Mouse (Mus musculus) kidney, embryonic 14.5 days (tissue): Measurements from ENCODE around the gene Vcp. TPM values are rescaled to one million over a fixed set of nuclear protein-coding genes. Genes with fewer than 3 reads are reported as not detected.
A peak's percentile ranks its signal among the peaks of the same experiment; 100 is the strongest.

Experiments
- ATAC-seq: fragments of 200-750 bp; cut with Nextera tagmentation; 2 replicates; pipeline ENCODE4 v1.8.0; 2017; ENCODE audit warnings: moderate number of reproducible peaks, mild to moderate bottlenecking, moderate TSS enrichment, moderate library complexity; ENCODE audit not compliant: low FRiP score, low TSS enrichment
- H3K27ac ChIP-seq: fragments of 300-500 bp; sonication (generic); 2 replicates; pipeline ENCODE4 v1.5.1; 2014; ENCODE audit warnings: low read depth, mild to moderate bottlenecking, low read length, moderate library complexity, mixed read lengths
- H3K27me3 ChIP-seq: fragments of 300-500 bp; sonication (generic); 2 replicates; pipeline ENCODE4 v1.6.1; 2014; ENCODE audit warnings: mild to moderate bottlenecking, low read length; ENCODE audit not compliant: control insufficient read depth, insufficient read depth
- H3K36me3 ChIP-seq: fragments of 300-500 bp; sonication (generic); 2 replicates; pipeline ENCODE4 v1.6.1; 2014; ENCODE audit warnings: low read length, mixed read lengths; ENCODE audit not compliant: control insufficient read depth, insufficient read depth
- H3K4me1 ChIP-seq: fragments of 300-500 bp; sonication (generic); 2 replicates; pipeline ENCODE4 v1.6.1; 2014; ENCODE audit warnings: low read length, mixed read lengths; ENCODE audit not compliant: control insufficient read depth, insufficient read depth
- H3K4me2 ChIP-seq: fragments of 300-500 bp; sonication (generic); replicated peaks from 2 replicates; pipeline ENCODE4 v1.6.1; 2014; ENCODE audit warnings: low read depth, mild to moderate bottlenecking, low read length
- H3K4me3 ChIP-seq: fragments of 300-500 bp; sonication (generic); 2 replicates; pipeline ENCODE4 v1.5.1; 2014; ENCODE audit warnings: mild to moderate bottlenecking, low read length
- H3K9ac ChIP-seq: fragments of 300-500 bp; sonication (generic); 2 replicates; pipeline ENCODE4 v1.6.1; 2014; ENCODE audit warnings: low read depth, mild to moderate bottlenecking, low read length, moderate library complexity
- H3K9me3 ChIP-seq: fragments of 300-500 bp; sonication (generic); 2 replicates; pipeline ENCODE4 v1.6.1; 2016; ENCODE audit warnings: low read length; ENCODE audit not compliant: control insufficient read depth
- WGBS: fragments of 180-500 bp; shearing (Covaris S2); extraction: QIAGEN DNeasy Blood & Tissue Kit; methylation state at CpG from one replicate; pipeline ENCODE4 v1.1.7; 2014; 5-methylcytosine and 5-hydroxymethylcytosine counted together
- polyA plus RNA-seq: library from polyadenylated mRNA; unstranded; fragments of >200 nt; fragmentation: Nextera tagmentation; extraction: Ambion mirVana; gene quantifications from 2 replicates; pipeline ENCODE4 v1.2.1, GENCODE M21; 2014

Vcp gene
- polyA plus RNA-seq, 1 experiment from 2014 or later, result 554 TPM

DNA sequence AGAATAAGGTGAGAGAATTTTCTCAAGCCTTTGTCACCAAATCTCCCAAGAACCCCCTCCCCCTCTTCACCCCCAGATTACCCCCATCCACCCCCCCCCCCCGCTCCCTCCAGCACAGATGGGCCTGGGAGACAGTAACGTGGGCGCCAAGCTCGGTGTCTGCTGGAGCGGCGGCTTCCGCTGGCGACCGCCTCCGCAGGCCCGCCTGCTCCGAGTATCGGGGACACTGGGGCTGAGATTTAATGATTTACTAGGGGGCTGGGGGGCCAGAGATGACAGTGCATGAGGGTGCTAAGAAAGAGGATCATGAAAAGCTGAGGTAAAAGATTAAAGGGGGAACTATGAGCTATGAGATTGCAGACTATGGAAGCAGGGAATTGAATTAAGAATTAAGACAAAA is 51.8 kb downstream of the Vcp start:
- 46% methylated on average over 13 of the region's 13 CpGs for WGBS
- Histone ChIP-seq H3K4me3 (no peak overlapping the region), H3K27me3 (no peaks in the 10 kb centered on the region; the same call in 1 of the 2 replicates), H3K4me2 (no peak overlapping the region; the same call in 1 of the 2 replicates), H3K36me3 (no peaks in the 10 kb centered on the region), H3K9ac (no peak overlapping the region), H3K9me3 (no peaks in the 10 kb centered on the region), H3K27ac (no peak overlapping the region), H3K4me1 (peaks cover 17% of the 10 kb centered on the region; the same call in 1 of the 2 replicates)
- ATAC-seq, result no peak

DNA sequence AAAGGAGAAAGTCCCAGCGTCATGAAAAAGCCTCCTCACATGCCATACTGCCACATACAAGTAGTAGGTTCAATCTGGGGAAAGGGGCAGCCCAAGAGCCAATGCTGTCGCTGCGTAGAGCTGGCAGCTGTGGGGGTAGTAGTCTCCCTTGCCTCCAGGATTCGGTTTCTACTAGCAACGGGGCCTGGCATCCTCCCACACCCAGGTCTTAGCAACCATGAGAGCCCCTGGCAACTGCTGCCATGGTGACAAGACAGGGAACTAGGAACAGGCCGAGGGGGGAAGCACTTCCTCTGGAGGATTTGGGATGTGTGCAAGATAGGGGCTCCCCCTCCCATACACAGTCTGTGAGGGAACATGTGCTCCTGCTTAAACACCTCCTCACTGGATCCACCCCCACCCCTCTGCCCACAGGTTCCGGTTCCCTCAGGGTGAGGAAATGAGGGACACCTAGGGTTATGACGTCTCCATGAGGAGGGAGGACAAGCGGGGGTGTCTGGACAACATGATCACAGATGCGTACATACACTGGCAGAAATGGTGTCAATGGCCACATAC is 53.5 kb downstream of the Vcp start:
- H3K27ac ChIP-seq, result no peak overlapping the region
- H3K4me2 ChIP-seq, result no peak overlapping the region
- H3K36me3 ChIP-seq, result no peaks in the 10 kb centered on the region
- no peaks in the 10 kb centered on the region for H3K9me3 ChIP-seq
- H3K4me1 ChIP-seq, result peaks cover 15% of the 10 kb centered on the region; the same call in 1 of the 2 replicates
- no peak for ATAC-seq
- no peak overlapping the region for H3K4me3 ChIP-seq
- WGBS, result 41% methylated on average over 10 of the region's 10 CpGs
- no peaks in the 10 kb centered on the region; the same call in 1 of the 2 replicates for H3K27me3 ChIP-seq
- no peak overlapping the region for H3K9ac ChIP-seq

DNA sequence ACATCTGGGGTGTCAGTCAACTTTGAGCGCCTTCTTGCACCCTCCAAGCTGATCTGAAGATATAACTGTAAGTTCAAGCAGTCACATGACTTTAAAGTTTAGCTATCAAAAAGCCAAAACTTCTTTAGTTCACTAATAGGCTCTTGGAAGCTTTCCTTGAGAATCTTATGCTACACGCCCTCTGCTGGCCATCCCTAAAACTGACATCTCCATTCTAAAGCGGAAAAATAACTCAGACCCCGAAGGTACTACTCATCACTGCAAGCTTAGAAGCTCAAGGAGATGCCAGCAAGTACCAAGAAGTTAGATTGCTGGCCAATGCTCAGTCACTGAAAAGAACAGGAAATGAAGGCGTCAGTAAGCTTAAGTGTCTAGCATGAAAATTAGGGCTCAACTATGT is 54.4 kb downstream of the Vcp start:
- no peak for ATAC-seq
- WGBS, result 7% methylated on average over 5 of the region's 5 CpGs
- no peak overlapping the region for H3K4me3 ChIP-seq

DNA sequence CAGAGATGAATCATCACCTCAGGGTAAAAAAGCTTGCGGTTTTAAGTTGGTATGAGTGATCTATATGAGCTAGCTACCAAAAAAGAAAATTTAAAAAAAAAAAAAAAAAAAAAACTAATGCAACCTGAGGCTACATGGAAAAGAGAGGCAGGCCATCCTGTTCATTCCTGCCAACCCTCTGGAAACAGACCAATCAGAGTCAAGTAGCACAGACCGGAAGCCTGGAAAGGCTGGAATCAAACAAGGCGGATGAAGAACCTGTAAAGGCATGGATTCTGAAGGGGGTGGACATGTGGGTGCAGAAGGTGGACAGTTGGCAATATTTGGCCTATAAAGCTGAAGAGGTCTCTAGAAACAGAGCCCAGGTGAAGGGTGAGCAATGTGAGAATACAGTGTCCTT is 54.9 kb downstream of the Vcp start:
- 89% methylated on average over 3 of the region's 3 CpGs for WGBS
- Histone ChIP-seq H3K4me3 (no peak overlapping the region), H3K27ac (no peak overlapping the region), H3K27me3 (no peaks in the 10 kb centered on the region; the same call in 1 of the 2 replicates), H3K9ac (no peak overlapping the region), H3K4me1 (peaks cover 10% of the 10 kb centered on the region; the same call in 1 of the 2 replicates), H3K4me2 (no peak overlapping the region), H3K36me3 (no peaks in the 10 kb centered on the region), H3K9me3 (no peaks in the 10 kb centered on the region)
- ATAC-seq, result no peak

More for the DNA sequence above, 54.4 kb downstream of the Vcp start:
- no peak overlapping the region for H3K27ac ChIP-seq
- peaks cover 13% of the 10 kb centered on the region; the same call in 1 of the 2 replicates for H3K4me1 ChIP-seq
- H3K9ac ChIP-seq, result no peak overlapping the region
- no peak overlapping the region for H3K4me2 ChIP-seq
- H3K36me3 ChIP-seq, result no peaks in the 10 kb centered on the region
- no peaks in the 10 kb centered on the region for H3K9me3 ChIP-seq
- no peaks in the 10 kb centered on the region; the same call in 1 of the 2 replicates for H3K27me3 ChIP-seq

GRCm38 (mm10) chr4:42945043-42945442 is 55.3 kb downstream of the Vcp start:
- 5% methylated on average over 6 of the region's 6 CpGs for WGBS
- Histone ChIP-seq H3K27ac (no peak overlapping the region), H3K27me3 (no peaks in the 10 kb centered on the region; the same call in 1 of the 2 replicates), H3K4me2 (no peak overlapping the region), H3K4me3 (no peak overlapping the region), H3K9ac (no peak overlapping the region), H3K4me1 (0 out of 2 replicates have a peak, but pooled peaks cover 8% of the 10 kb centered on the region), H3K9me3 (no peaks in the 10 kb centered on the region), H3K36me3 (no peaks in the 10 kb centered on the region)
- ATAC-seq, result no peak

- H3K9ac ChIP-seq, result no peak overlapping the region
- H3K36me3 ChIP-seq, result no peaks in the 10 kb centered on the region
- no peak overlapping the region for H3K27ac ChIP-seq
- 0 out of 2 replicates have a peak, but pooled peaks cover 6% of the 10 kb centered on the region for H3K4me1 ChIP-seq
- no peak overlapping the region for H3K4me3 ChIP-seq
- H3K9me3 ChIP-seq, result no peaks in the 10 kb centered on the region
- no peaks in the 10 kb centered on the region; the same call in 1 of the 2 replicates for H3K27me3 ChIP-seq
- WGBS, result 83% methylated on average over 9 of the region's 9 CpGs
- H3K4me2 ChIP-seq, result no peak overlapping the region
- no peak for ATAC-seq
Measured at GRCm38 (mm10) chr4:42944185-42944584, 56.1 kb downstream of the Vcp start.

- Histone ChIP-seq H3K36me3 (no peaks in the 10 kb centered on the region), H3K4me1 (no peaks in the 10 kb centered on the region), H3K4me2 (no peak overlapping the region), H3K27me3 (no peaks in the 10 kb centered on the region; the same call in 1 of the 2 replicates), H3K9me3 (no peaks in the 10 kb centered on the region), H3K27ac (no peak overlapping the region), H3K9ac (no peak overlapping the region), H3K4me3 (no peak overlapping the region)
- WGBS, result 83% methylated on average over 5 of the region's 5 CpGs
- ATAC-seq, result no peak
Measured at GRCm38 (mm10) chr4:42943341-42943740, 57.0 kb downstream of the Vcp start.

DNA sequence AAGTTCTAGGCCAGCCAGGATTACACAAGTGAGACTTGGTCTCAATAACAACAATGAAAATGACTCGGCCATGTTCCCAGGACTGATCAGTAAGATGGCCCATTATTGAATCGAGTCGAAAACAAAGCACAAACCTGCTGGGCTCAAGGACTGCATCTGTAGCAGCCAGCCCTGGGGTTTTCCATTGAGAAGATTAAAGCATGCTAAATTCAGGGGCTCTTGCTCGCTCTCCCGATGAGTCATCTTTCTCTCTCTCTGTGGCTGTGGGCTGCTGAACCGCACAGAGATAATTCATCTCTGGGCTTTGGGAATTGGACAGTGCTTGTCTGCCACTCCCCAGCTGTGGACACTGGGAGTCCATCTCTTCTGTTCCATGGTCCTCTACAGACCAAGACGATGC is 58.9 kb downstream of the Vcp start:
- 86% methylated on average over 7 of the region's 7 CpGs for WGBS
- no peaks in the 10 kb centered on the region for H3K4me1 ChIP-seq
- H3K4me3 ChIP-seq, result no peak overlapping the region
- no peaks in the 10 kb centered on the region for H3K36me3 ChIP-seq
- no peak for ATAC-seq
- H3K4me2 ChIP-seq, result no peak overlapping the region
- no peaks in the 10 kb centered on the region for H3K9me3 ChIP-seq
- no peaks in the 10 kb centered on the region for H3K27me3 ChIP-seq
- H3K9ac ChIP-seq, result no peak overlapping the region
- H3K27ac ChIP-seq, result no peak overlapping the region

GRCm38 (mm10) chr4:42933630-42934029 is 66.7 kb downstream of the Vcp start:
- no peaks in the 10 kb centered on the region for H3K4me1 ChIP-seq
- H3K4me2 ChIP-seq, result peak overlapping the region; percentile 21
- H3K4me3 ChIP-seq, result peak overlapping the region; percentile 12; the same call in 1 of the 2 replicates
- 6% methylated on average over 20 of the region's 22 CpGs for WGBS
- no peaks in the 10 kb centered on the region for H3K9me3 ChIP-seq
- peaks cover 14% of the 10 kb centered on the region for H3K27me3 ChIP-seq
- ATAC-seq, result peak; percentile 62; the same call in 1 of the 2 replicates
- no peak overlapping the region for H3K9ac ChIP-seq
- no peak overlapping the region for H3K27ac ChIP-seq
- no peaks in the 10 kb centered on the region for H3K36me3 ChIP-seq
